Mouse (Mus musculus) lung, postnatal 0 days (tissue): Measurements from ENCODE around the gene Mpzl3.

Source experiments
- CTCF ChIP-seq: IDR thresholded peaks from 2 replicates; pipeline ENCODE4 v1.5.1; 2016; ENCODE audit warnings: antibody characterized with exemption, mild to moderate bottlenecking
- EP300 ChIP-seq: IDR thresholded peaks from 2 replicates; pipeline ENCODE4 v1.6.1; 2016; ENCODE audit warnings: antibody characterized with exemption, mild to moderate bottlenecking, control low read depth

DNA sequence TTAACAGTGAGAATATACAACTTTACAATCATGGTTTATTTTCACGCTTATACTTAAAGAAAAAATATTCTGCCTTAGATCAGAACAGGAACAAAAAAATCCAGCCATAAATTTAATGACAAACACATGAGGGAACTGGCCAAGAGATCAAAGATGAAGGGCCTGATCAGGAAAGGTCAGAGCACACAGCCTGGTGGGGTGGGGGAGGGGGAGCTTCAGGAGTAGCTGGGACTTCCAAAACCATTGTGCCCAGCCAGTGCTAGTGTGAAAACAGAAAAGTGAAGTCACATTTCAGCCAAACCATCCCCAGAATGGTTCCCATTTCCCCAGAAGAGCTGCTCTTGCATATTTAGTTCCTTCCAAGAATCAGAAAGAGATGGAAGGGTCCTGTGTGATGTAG, 47.5 kb downstream of the Mpzl3 start:
- TF ChIP-seq CTCF, result no peak
- no peak for TF ChIP-seq EP300
